Mouse (Mus musculus): ENCODE results near the gene Sis. TPM values are rescaled to one million over a fixed set of nuclear protein-coding genes. Genes with fewer than 3 reads are reported as not detected.

Gene Sis
- 0.29 TPM for polyA plus RNA-seq (2017; shearing (Covaris generic))

GRCm38 (mm10) chr3:72967675-72968074 lies at the start of gene Sis:
Gene Sis, minus strand, starts transcription at chr3:72967863.

Other genes starting within 250 kb of the Sis start
- gene Slitrk3, start 89.9 kb upstream of the Sis start, polyA plus RNA-seq (2017; shearing (Covaris generic)) = not detected

All from effector memory CD4-positive, alpha-beta T cell, adult 5 months (primary cell).